Mouse (Mus musculus): ENCODE data around the gene Sema3c.
"Not testable (repeated sequence)": the region's sequence is repeated elsewhere in the genome, so short reads cannot be mapped to it uniquely, and the experiment has no call there.

Sema3c gene

DNA sequence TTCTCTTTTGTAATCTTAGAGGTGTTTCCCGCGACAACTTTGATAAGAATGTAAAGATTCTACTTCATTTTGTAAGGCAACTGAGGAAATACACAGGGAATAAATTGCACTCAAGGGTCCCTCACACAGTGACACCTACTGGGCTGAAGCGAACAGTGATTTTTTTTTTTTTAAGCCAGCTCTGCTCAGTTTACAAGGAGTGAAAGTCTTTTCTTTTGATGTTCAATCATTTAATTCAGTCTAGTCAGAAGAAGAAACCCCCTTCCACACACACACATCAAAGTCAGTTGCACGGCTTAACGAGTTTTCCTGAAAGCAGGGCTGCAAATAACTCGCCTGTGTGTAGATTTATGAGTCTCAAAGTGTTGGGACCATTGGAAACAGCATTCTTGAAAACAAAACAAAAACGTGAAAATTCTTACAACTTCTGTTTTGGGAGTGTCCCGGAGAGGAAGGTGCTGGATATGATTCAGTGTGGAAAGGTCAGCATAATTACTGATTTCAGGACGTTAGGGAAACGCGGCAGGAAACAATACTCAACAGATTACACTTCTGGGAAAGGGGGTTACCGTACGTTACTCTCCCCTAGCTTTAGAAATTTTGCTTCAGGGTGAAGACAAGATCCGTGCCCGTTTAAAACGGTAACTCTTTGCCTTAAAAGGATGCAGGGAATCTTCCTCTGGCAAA is at the start of gene Sema3c:
TSS of gene Sema3c (plus strand) at position 588 of the 687 bp plus-strand sequence.
- H3K36me3 ChIP-seq (ENCODE audit: control insufficient read depth, insufficient read depth, low read length, poor library complexity, severe bottlenecking): no peaks in the 10 kb centered on the region
- DNase-seq (ENCODE audit: low read depth, low spot score): no peak

DNA sequence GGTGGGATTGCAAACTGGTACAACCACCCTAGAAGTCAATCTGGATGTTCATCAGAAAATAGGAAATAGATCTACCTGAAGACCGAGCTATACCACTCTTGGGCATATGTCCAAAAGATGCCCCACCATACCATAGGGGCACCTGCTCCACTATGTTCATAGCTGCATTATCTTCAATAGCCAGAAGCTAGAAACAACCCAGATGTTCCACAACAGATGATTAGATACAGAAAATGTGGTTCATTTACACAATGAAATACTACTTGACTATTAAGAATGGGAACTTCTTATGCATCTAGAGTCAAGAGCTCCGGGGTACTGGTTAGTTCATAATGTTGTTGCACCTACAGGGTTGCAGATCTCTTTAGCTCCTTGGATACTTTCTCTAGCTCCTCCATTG is 42.9 kb upstream of the Sema3c start:
- H3K27me3 ChIP-seq (ENCODE audit: control insufficient read depth, insufficient read depth, low read length, poor library complexity, severe bottlenecking); DNase-seq (ENCODE audit: low read depth, low spot score); H3K36me3 ChIP-seq (ENCODE audit: control insufficient read depth, insufficient read depth, low read length, poor library complexity, severe bottlenecking): not testable (repeated sequence)

More for the DNA sequence above, at the start of gene Sema3c:
- H3K27me3 ChIP-seq (ENCODE audit: control insufficient read depth, insufficient read depth, low read length, poor library complexity, severe bottlenecking): no peaks in the 10 kb centered on the region; the same call in 1 of the 2 replicates

DNA sequence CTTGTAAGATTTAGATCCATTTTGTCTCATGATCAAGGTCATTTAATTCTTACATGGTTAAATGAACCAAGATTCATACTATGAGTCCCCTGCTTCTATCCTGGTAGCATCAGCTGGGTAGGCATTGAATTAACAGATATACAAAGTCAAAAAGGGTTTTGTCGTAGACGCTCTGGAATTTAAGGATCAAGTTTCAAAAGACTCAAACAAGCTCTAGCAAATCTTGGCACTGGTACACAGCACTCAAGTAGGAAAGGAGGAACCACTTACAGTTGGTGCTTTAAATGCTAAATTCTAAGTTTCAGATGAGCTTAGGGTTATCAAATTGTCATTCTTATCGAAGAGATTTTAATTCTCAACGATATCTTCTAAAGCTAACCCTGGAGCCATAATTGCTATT is 30.9 kb upstream of the Sema3c start:
- H3K36me3 ChIP-seq (ENCODE audit: control insufficient read depth, insufficient read depth, low read length, poor library complexity, severe bottlenecking): no peaks in the 10 kb centered on the region
- no peaks in the 10 kb centered on the region for H3K27me3 ChIP-seq (ENCODE audit: control insufficient read depth, insufficient read depth, low read length, poor library complexity, severe bottlenecking)
- no peak for DNase-seq (ENCODE audit: low read depth, low spot score)

DNA sequence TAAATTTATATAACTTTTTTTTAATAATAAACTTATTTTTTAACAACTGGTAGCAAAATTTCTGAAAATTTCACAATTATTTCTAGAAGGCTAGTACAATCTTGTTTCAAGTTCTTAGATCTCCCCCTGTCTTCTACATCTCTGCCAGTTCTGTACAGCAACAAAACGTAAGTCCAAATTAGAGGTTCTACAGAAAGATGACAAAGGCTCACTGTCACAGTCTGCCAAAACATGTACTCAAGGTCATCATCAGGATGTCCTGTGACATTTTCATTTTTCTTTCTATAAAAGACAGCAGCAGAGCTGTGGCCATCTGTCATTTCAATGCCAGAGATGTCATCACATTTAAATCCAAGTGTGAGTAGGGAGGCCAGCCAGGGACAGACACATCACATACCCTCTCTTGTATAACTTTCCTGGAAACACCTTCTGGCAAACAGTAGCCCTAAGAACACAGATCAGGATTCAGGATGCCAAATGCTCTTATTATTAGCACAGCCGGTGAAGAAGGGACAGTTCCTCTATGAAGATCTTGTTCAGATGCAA is 29.1 kb upstream of the Sema3c start:
- no peaks in the 10 kb centered on the region for H3K36me3 ChIP-seq (ENCODE audit: control insufficient read depth, insufficient read depth, low read length, poor library complexity, severe bottlenecking)
- no peaks in the 10 kb centered on the region for H3K27me3 ChIP-seq (ENCODE audit: control insufficient read depth, insufficient read depth, low read length, poor library complexity, severe bottlenecking)
- no peak for DNase-seq (ENCODE audit: low read depth, low spot score)

DNA sequence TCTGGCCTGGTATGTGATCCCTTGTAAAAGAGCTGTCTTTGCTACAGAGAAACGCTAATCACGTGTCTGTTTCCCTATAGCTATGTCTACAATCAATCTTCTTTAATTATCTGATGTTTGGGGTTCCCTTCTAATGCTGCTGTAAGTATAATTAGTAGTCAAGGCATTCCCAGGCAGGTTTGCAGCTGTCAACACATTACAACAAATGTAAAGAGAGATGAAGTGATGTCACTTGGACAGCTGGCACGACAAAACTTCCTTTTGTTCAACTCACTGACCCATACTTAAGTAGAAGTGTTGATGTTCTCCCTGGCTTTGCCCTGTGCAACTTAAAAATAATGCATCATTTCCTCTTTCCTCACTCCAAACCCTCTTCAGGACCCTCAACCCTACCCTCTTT is 22.4 kb upstream of the Sema3c start:
- Histone ChIP-seq H3K36me3 (ENCODE audit: control insufficient read depth, insufficient read depth, low read length, poor library complexity, severe bottlenecking) (no peaks in the 10 kb centered on the region), H3K27me3 (ENCODE audit: control insufficient read depth, insufficient read depth, low read length, poor library complexity, severe bottlenecking) (no peaks in the 10 kb centered on the region)
- no peak for DNase-seq (ENCODE audit: low read depth, low spot score)

DNA sequence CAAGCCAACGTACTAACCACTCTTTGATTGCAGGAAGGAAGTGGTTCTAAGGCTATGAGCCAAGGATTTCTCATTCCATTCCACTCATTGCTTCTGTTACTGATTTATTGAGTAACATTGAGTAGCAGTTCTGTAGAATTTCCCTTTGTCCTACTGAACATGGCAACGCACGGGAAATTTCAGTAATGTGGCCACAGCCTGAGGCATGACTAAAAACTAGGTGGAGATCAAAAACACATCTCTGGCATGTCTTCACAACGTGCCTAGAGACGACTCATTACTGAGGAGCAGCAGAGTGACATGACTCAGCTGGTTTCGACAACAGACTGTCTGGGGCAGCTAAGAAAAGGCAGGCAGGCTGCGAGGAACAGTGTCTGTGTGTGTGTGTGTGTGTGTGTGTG is 18.0 kb upstream of the Sema3c start:
- DNase-seq (ENCODE audit: low read depth, low spot score): no peak
- Histone ChIP-seq H3K36me3 (ENCODE audit: control insufficient read depth, insufficient read depth, low read length, poor library complexity, severe bottlenecking) (no peaks in the 10 kb centered on the region), H3K27me3 (ENCODE audit: control insufficient read depth, insufficient read depth, low read length, poor library complexity, severe bottlenecking) (no peaks in the 10 kb centered on the region)

DNA sequence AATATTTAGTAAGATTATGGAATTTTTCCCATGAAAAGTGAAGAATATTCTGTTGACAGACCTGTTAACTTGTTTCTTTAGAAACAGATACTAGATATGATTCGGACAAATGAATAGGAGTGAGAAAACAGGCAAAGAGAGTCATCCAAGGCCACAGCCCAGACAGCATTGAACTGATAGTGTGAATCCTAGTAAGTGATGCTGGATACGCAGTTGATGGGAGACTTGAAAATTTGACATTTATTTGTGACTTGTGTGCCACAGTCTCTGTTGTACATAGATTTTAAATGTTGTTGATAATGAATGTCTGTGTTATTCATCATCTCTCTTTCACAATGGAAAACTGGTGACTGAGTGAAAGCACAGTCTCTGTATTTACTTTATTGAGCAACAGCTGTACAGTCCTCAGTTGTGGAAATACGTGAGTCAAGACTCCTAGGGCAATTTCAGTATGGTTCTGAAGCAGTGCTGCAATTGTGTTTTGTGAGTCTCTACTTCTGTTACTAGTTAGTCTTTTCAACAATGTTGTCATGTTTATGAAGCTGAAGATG is 17.3 kb upstream of the Sema3c start:
- H3K36me3 ChIP-seq (ENCODE audit: control insufficient read depth, insufficient read depth, low read length, poor library complexity, severe bottlenecking): no peaks in the 10 kb centered on the region
- H3K27me3 ChIP-seq (ENCODE audit: control insufficient read depth, insufficient read depth, low read length, poor library complexity, severe bottlenecking): no peaks in the 10 kb centered on the region
- DNase-seq (ENCODE audit: low read depth, low spot score): no peak

DNA sequence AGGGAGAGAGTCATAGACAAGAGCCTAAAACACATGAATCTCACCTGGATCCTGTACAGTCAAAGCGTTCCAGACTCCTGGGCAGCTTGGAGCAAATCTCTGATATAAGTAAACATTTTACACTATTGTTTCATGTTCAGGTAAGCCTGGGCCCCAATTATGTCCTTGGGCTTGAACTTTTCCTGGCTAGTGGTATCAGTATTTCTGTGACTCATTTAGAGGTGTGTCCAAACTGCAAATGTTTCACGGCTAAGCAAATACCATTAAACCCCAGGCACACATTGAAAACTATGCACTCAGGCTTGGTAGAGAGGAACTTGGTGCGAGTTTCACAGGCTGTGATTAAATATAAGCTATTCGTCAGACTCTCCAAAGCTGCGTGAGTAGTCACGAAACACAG is 2.5 kb upstream of the Sema3c start:
- no peaks in the 10 kb centered on the region for H3K36me3 ChIP-seq (ENCODE audit: control insufficient read depth, insufficient read depth, low read length, poor library complexity, severe bottlenecking)
- no peak for DNase-seq (ENCODE audit: low read depth, low spot score)
- no peaks in the 10 kb centered on the region; the same call in 1 of the 2 replicates for H3K27me3 ChIP-seq (ENCODE audit: control insufficient read depth, insufficient read depth, low read length, poor library complexity, severe bottlenecking)

DNA sequence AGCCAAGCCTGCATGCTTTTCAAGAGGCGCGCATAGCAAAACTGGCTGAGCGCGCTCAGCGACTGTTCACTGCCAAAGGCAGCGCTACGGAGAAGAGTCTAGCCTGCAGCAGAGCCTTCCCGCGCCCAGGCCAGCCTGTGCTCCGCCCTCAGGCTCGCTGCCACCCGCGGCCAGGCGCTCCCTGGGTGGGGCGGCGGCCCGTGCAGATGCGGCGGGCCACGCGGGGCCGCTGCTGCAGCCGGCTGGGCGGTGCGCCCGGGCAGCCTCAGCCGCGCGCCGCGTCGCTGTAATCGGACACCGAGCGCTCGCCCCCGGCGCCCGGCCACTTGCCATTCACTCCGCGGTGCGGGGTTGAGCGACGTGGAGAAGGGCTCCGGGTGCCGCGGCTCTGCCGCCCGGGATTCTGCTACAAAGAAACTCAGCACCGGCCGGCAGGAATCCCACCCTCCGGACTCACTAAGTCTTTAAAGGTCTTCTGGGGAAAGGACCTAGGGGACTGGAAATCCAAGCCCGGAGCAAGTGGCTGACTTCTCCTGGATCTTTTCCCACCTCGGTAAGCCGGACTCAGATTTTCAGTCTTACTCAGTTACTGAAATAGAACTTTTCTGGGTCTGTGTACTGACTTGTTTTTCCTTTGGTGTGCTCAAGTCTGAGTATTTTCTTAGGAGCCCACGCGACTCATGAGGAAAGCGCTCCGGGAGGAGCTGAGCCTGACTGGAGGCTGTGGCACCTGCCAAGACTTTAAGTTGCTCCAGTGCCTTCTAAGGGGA is 517 bp downstream of the Sema3c start:
- Histone ChIP-seq H3K36me3 (ENCODE audit: control insufficient read depth, insufficient read depth, low read length, poor library complexity, severe bottlenecking) (no peaks in the 10 kb centered on the region), H3K27me3 (ENCODE audit: control insufficient read depth, insufficient read depth, low read length, poor library complexity, severe bottlenecking) (no peaks in the 10 kb centered on the region; the same call in 1 of the 2 replicates)
- DNase-seq (ENCODE audit: low read depth, low spot score): no peak

DNA sequence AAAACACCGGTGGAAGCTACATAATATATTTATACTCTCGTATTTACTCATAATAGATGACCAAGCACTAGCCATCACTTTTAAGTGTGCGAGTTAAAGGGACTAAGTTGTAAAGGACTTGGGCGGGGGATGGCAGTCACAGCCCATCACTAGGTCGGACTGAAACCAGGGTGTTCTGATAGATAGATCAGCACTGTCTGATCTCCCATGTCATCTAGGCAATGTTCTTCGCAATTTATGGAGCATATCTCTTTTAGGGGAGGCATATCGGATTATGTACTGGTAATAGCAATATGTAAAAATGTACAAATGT is 1.1 kb downstream of the Sema3c start:
- Histone ChIP-seq H3K36me3 (ENCODE audit: control insufficient read depth, insufficient read depth, low read length, poor library complexity, severe bottlenecking) (no peaks in the 10 kb centered on the region), H3K27me3 (ENCODE audit: control insufficient read depth, insufficient read depth, low read length, poor library complexity, severe bottlenecking) (no peaks in the 10 kb centered on the region; the same call in 1 of the 2 replicates)
- DNase-seq (ENCODE audit: low read depth, low spot score): no peak

DNA sequence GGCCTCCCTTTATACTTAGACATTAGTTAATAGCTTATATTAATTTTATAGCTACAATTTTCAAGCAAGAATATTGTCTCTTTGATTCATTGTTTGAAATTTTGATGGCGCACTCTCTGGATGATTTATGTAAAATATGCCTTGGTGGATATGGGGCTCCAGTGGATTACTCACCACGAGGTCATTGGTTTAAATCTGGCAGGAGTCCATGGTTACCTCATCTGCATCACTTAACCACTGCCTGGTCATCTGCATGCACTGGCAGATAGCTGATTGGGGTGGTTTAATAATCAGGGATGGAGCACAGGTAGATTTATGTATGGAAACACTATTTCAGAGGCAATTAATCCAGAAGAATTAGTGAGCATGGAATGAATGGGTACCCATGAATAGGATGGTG is 2.0 kb downstream of the Sema3c start:
- H3K27me3 ChIP-seq (ENCODE audit: control insufficient read depth, insufficient read depth, low read length, poor library complexity, severe bottlenecking): no peaks in the 10 kb centered on the region; the same call in 1 of the 2 replicates
- no peak for DNase-seq (ENCODE audit: low read depth, low spot score)
- H3K36me3 ChIP-seq (ENCODE audit: control insufficient read depth, insufficient read depth, low read length, poor library complexity, severe bottlenecking): no peaks in the 10 kb centered on the region

DNA sequence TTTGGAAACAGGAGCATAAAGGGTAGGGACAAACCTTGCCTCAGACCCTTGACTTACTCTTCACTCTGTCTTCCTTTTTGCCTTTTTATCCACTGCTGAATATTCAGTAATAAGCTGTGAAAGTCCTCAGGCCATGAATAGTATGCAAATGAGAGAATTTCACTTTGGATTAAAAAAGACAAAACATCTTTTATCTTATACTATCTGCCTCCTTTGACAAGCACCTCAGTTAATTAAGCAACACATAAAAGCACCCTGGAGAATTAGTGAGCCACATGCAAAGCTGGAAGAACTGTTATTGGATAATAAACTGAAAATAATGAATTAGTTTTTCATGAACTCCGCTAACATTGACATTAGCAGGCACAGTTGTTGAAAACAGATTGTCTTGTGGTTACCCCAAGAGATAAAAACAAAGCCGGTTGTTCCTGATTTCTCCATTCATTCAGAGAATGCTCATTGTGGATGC is 8.0 kb downstream of the Sema3c start:
- no peak for DNase-seq (ENCODE audit: low read depth, low spot score)
- no peaks in the 10 kb centered on the region for H3K36me3 ChIP-seq (ENCODE audit: control insufficient read depth, insufficient read depth, low read length, poor library complexity, severe bottlenecking)
- no peaks in the 10 kb centered on the region for H3K27me3 ChIP-seq (ENCODE audit: control insufficient read depth, insufficient read depth, low read length, poor library complexity, severe bottlenecking)

DNA sequence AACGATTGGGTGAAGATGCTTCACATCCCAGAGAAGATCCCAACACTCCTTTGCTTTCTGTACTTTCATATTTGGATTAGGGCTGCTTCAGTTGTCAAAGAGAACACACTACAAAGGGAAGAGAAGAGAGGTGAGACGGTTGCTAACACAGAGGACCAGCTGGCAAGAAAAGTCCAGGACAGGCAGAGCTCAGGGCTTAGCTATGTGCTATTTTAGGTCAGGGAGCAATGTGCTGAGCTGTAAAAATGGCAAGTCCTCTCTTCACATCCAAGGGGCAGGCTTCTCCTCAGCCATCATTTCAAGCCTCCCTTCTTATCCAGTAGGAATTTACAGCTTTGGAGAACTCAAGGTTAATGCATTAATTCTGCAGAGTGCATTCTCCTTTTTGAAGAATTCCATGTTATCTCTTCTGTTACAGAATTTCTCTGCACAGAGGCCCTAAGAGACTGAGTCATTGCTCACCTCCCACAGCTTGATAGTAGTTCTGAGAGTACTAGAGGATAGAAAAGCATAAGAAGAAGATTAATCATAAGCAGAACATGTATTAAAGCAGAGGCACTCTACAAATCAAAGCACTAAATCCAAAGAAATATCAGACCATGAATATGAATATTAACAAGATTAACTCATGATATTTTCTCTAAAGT is 10.3 kb downstream of the Sema3c start:
- H3K27me3 ChIP-seq (ENCODE audit: control insufficient read depth, insufficient read depth, low read length, poor library complexity, severe bottlenecking): no peaks in the 10 kb centered on the region
- DNase-seq (ENCODE audit: low read depth, low spot score): no peak
- no peaks in the 10 kb centered on the region for H3K36me3 ChIP-seq (ENCODE audit: control insufficient read depth, insufficient read depth, low read length, poor library complexity, severe bottlenecking)

DNA sequence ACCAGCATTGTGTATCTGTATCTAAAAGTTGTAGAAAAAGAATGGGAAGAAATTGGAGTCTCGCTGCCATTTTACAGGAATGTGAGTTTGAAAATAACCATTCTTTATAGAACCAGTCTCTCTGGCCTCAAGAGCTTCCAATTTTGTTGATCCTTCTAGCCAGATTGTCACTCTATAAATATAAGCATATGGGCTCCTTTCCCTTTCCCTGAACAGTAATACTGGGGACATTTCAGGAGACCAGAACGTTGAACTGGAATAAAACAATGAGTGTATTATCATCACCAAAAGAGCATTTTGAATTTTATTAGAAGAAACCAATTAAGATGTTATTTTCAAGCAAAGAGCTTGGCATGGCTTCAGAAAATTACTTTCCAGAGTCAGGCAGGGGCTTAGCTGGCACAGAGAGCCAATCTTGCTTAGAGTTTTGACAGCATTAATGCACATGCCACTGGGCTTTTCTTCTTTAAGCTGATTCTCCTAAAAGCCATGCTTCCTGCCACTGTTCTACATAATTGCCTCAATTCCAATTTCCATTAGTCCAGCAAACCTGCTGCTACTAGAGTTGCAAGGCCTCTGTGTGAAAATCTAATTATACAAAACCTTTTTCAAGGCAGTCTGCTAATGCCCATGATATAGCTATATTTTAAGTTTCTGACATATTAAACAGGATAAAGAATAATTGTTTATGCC is 12.6 kb downstream of the Sema3c start:
- DNase-seq (ENCODE audit: low read depth, low spot score): no peak

More for the DNA sequence above, 12.6 kb downstream of the Sema3c start:
- H3K27me3 ChIP-seq (ENCODE audit: control insufficient read depth, insufficient read depth, low read length, poor library complexity, severe bottlenecking): no peaks in the 10 kb centered on the region
- H3K36me3 ChIP-seq (ENCODE audit: control insufficient read depth, insufficient read depth, low read length, poor library complexity, severe bottlenecking): no peaks in the 10 kb centered on the region

Measured in splenic B cell, adult 2 months (primary cell).